Mouse (Mus musculus): ENCODE measurements around the gene Flt1. TPM values are rescaled to one million over a fixed set of nuclear protein-coding genes. Genes with fewer than 3 reads are reported as not detected.
"Not testable (repeated sequence)": the region's sequence is repeated elsewhere in the genome, so short reads cannot be mapped to it uniquely, and the experiment has no call there.

Flt1 gene
- polyA plus RNA-seq, 1 experiment from 2014 or later, result 20.4 TPM

- no peaks in the 10 kb centered on the region for H3K36me3 ChIP-seq (ENCODE audit: control insufficient read depth, insufficient read depth, low read length)
- H3K4me2 ChIP-seq, result peak overlapping the region; percentile 27; the same call in 1 of the 2 replicates
- H3K27me3 ChIP-seq (ENCODE audit: control insufficient read depth, insufficient read depth, low read length), result no peaks in the 10 kb centered on the region
Observed at GRCm38 (mm10) chr5:147563511-147564139, 162.2 kb downstream of the Flt1 start.

GRCm38 (mm10) chr5:147557641-147558040 is 168.2 kb downstream of the Flt1 start:
- not testable (repeated sequence) for H3K4me2 ChIP-seq; H3K4me1 ChIP-seq (ENCODE audit: control insufficient read depth, insufficient read depth, low read length); H3K9me3 ChIP-seq (replicated peaks; ENCODE audit: control insufficient read depth, low read length); H3K27ac ChIP-seq (ENCODE audit: low read depth, low read length); H3K27me3 ChIP-seq (ENCODE audit: control insufficient read depth, insufficient read depth, low read length); H3K36me3 ChIP-seq (ENCODE audit: control insufficient read depth, insufficient read depth, low read length); H3K4me3 ChIP-seq (ENCODE audit: low read depth, low read length); H3K9ac ChIP-seq (ENCODE audit: low read depth, low read length); ATAC-seq (replicated peaks; ENCODE audit: insufficient number of reproducible peaks, low FRiP score, low TSS enrichment)
- 69% methylated on average over 6 of the region's 6 CpGs for WGBS (ENCODE audit: insufficient replicate concordance)

More at GRCm38 (mm10) chr5:147563511-147564139, 162.2 kb downstream of the Flt1 start:
- WGBS (ENCODE audit: insufficient replicate concordance), result 56% methylated on average over 18 of the region's 18 CpGs
- no peak overlapping the region for H3K4me3 ChIP-seq (ENCODE audit: low read depth, low read length)
- ATAC-seq (replicated peaks; ENCODE audit: insufficient number of reproducible peaks, low FRiP score, low TSS enrichment), result no peak
- no peak overlapping the region for H3K27ac ChIP-seq (ENCODE audit: low read depth, low read length)
- no peak overlapping the region for H3K9ac ChIP-seq (ENCODE audit: low read depth, low read length)
- no peaks in the 10 kb centered on the region for H3K9me3 ChIP-seq (replicated peaks; ENCODE audit: control insufficient read depth, low read length)
- no peaks in the 10 kb centered on the region for H3K4me1 ChIP-seq (ENCODE audit: control insufficient read depth, insufficient read depth, low read length)

- Histone ChIP-seq H3K4me1 (ENCODE audit: control insufficient read depth, insufficient read depth, low read length) (no peaks in the 10 kb centered on the region), H3K9me3 (replicated peaks; ENCODE audit: control insufficient read depth, low read length) (no peaks in the 10 kb centered on the region), H3K27ac (ENCODE audit: low read depth, low read length) (no peak overlapping the region), H3K9ac (ENCODE audit: low read depth, low read length) (no peak overlapping the region), H3K4me3 (ENCODE audit: low read depth, low read length) (no peak overlapping the region), H3K27me3 (ENCODE audit: control insufficient read depth, insufficient read depth, low read length) (no peaks in the 10 kb centered on the region), H3K36me3 (ENCODE audit: control insufficient read depth, insufficient read depth, low read length) (peaks cover 14% of the 10 kb centered on the region), H3K4me2 (no peak overlapping the region)
- 86% methylated on average over 13 of the region's 13 CpGs for WGBS (ENCODE audit: insufficient replicate concordance)
- no peak for ATAC-seq (replicated peaks; ENCODE audit: insufficient number of reproducible peaks, low FRiP score, low TSS enrichment)
Observed at GRCm38 (mm10) chr5:147551879-147552627, 173.8 kb downstream of the Flt1 start.

GRCm38 (mm10) chr5:147549016-147549755 is 176.6 kb downstream of the Flt1 start:
- peaks cover 24% of the 10 kb centered on the region for H3K36me3 ChIP-seq (ENCODE audit: control insufficient read depth, insufficient read depth, low read length)
- WGBS (ENCODE audit: insufficient replicate concordance), result 79% methylated on average over 12 of the region's 12 CpGs
- ATAC-seq (replicated peaks; ENCODE audit: insufficient number of reproducible peaks, low FRiP score, low TSS enrichment), result no peak

GRCm38 (mm10) chr5:147545731-147546241 is 180.0 kb downstream of the Flt1 start:
- 72% methylated on average over 11 of the region's 11 CpGs for WGBS (ENCODE audit: insufficient replicate concordance)
- Histone ChIP-seq H3K9ac (ENCODE audit: low read depth, low read length) (no peak overlapping the region), H3K9me3 (replicated peaks; ENCODE audit: control insufficient read depth, low read length) (no peaks in the 10 kb centered on the region), H3K27me3 (ENCODE audit: control insufficient read depth, insufficient read depth, low read length) (no peaks in the 10 kb centered on the region), H3K4me3 (ENCODE audit: low read depth, low read length) (no peak overlapping the region), H3K27ac (ENCODE audit: low read depth, low read length) (no peak overlapping the region), H3K4me1 (ENCODE audit: control insufficient read depth, insufficient read depth, low read length) (no peaks in the 10 kb centered on the region), H3K4me2 (no peak overlapping the region), H3K36me3 (ENCODE audit: control insufficient read depth, insufficient read depth, low read length) (peaks cover 27% of the 10 kb centered on the region)
- ATAC-seq (replicated peaks; ENCODE audit: insufficient number of reproducible peaks, low FRiP score, low TSS enrichment), result no peak

More at GRCm38 (mm10) chr5:147549016-147549755, 176.6 kb downstream of the Flt1 start:
- Histone ChIP-seq H3K27me3 (ENCODE audit: control insufficient read depth, insufficient read depth, low read length) (no peaks in the 10 kb centered on the region), H3K4me1 (ENCODE audit: control insufficient read depth, insufficient read depth, low read length) (no peaks in the 10 kb centered on the region), H3K9me3 (replicated peaks; ENCODE audit: control insufficient read depth, low read length) (no peaks in the 10 kb centered on the region), H3K9ac (ENCODE audit: low read depth, low read length) (no peak overlapping the region), H3K27ac (ENCODE audit: low read depth, low read length) (no peak overlapping the region), H3K4me2 (no peak overlapping the region), H3K4me3 (ENCODE audit: low read depth, low read length) (no peak overlapping the region)

GRCm38 (mm10) chr5:147542291-147542690 is 183.5 kb downstream of the Flt1 start:
- H3K27me3 ChIP-seq (ENCODE audit: control insufficient read depth, insufficient read depth, low read length), result no peaks in the 10 kb centered on the region
- no peak overlapping the region for H3K27ac ChIP-seq (ENCODE audit: low read depth, low read length)
- no peak overlapping the region for H3K4me3 ChIP-seq (ENCODE audit: low read depth, low read length)
- 80% methylated on average over 6 of the region's 6 CpGs for WGBS (ENCODE audit: insufficient replicate concordance)
- peaks cover 22% of the 10 kb centered on the region for H3K36me3 ChIP-seq (ENCODE audit: control insufficient read depth, insufficient read depth, low read length)
- H3K4me1 ChIP-seq (ENCODE audit: control insufficient read depth, insufficient read depth, low read length), result no peaks in the 10 kb centered on the region
- ATAC-seq (replicated peaks; ENCODE audit: insufficient number of reproducible peaks, low FRiP score, low TSS enrichment), result no peak
- no peaks in the 10 kb centered on the region for H3K9me3 ChIP-seq (replicated peaks; ENCODE audit: control insufficient read depth, low read length)
- H3K4me2 ChIP-seq, result no peak overlapping the region
- no peak overlapping the region for H3K9ac ChIP-seq (ENCODE audit: low read depth, low read length)

GRCm38 (mm10) chr5:147539815-147540214 is 186.0 kb downstream of the Flt1 start:
- ATAC-seq (replicated peaks; ENCODE audit: insufficient number of reproducible peaks, low FRiP score, low TSS enrichment), result no peak

GRCm38 (mm10) chr5:147539409-147539808 is 186.4 kb downstream of the Flt1 start:
- ATAC-seq (replicated peaks; ENCODE audit: insufficient number of reproducible peaks, low FRiP score, low TSS enrichment), result no peak
- H3K27ac ChIP-seq (ENCODE audit: low read depth, low read length), result no peak overlapping the region
- no peak overlapping the region for H3K4me2 ChIP-seq
- H3K9me3 ChIP-seq (replicated peaks; ENCODE audit: control insufficient read depth, low read length), result no peaks in the 10 kb centered on the region
- no peak overlapping the region for H3K4me3 ChIP-seq (ENCODE audit: low read depth, low read length)
- peaks cover 15% of the 10 kb centered on the region for H3K36me3 ChIP-seq (ENCODE audit: control insufficient read depth, insufficient read depth, low read length)
- 96% methylated on average over 4 of the region's 4 CpGs for WGBS (ENCODE audit: insufficient replicate concordance)
- no peak overlapping the region for H3K9ac ChIP-seq (ENCODE audit: low read depth, low read length)
- H3K4me1 ChIP-seq (ENCODE audit: control insufficient read depth, insufficient read depth, low read length), result no peaks in the 10 kb centered on the region
- no peaks in the 10 kb centered on the region for H3K27me3 ChIP-seq (ENCODE audit: control insufficient read depth, insufficient read depth, low read length)

More at GRCm38 (mm10) chr5:147539815-147540214, 186.0 kb downstream of the Flt1 start:
- H3K27me3 ChIP-seq (ENCODE audit: control insufficient read depth, insufficient read depth, low read length), result no peaks in the 10 kb centered on the region
- H3K9me3 ChIP-seq (replicated peaks; ENCODE audit: control insufficient read depth, low read length), result no peaks in the 10 kb centered on the region
- H3K36me3 ChIP-seq (ENCODE audit: control insufficient read depth, insufficient read depth, low read length), result peaks cover 15% of the 10 kb centered on the region
- 91% methylated on average over 4 of the region's 4 CpGs for WGBS (ENCODE audit: insufficient replicate concordance)
- no peaks in the 10 kb centered on the region for H3K4me1 ChIP-seq (ENCODE audit: control insufficient read depth, insufficient read depth, low read length)
- no peak overlapping the region for H3K27ac ChIP-seq (ENCODE audit: low read depth, low read length)
- no peak overlapping the region for H3K4me3 ChIP-seq (ENCODE audit: low read depth, low read length)
- no peak overlapping the region for H3K9ac ChIP-seq (ENCODE audit: low read depth, low read length)
- H3K4me2 ChIP-seq, result no peak overlapping the region

All from heart, embryonic 11.5 days (tissue).